Mouse (Mus musculus) limb, embryonic 14.5 days (tissue): ENCODE measurements around the gene Egln3. TPM values are rescaled to one million over a fixed set of nuclear protein-coding genes. Genes with fewer than 3 reads are reported as not detected.

ENCODE experiments used
- ATAC-seq: fragments of 200-750 bp; cut with Nextera tagmentation; 2 replicates; pipeline ENCODE4 v1.8.0; 2017; ENCODE audit warnings: low read depth, moderate number of reproducible peaks, moderate TSS enrichment; ENCODE audit not compliant: low FRiP score
- DNase-seq: peaks from one replicate; pipeline ENCODE4 v3.0.0-alpha.2; 2015; ENCODE audit warnings: low spot score
- H3K27ac ChIP-seq: fragments of 300-500 bp; sonication (generic); replicated peaks from 2 replicates; pipeline ENCODE4 v1.5.1; 2014; ENCODE audit warnings: low read depth, mild to moderate bottlenecking, low read length, moderate library complexity, mixed read lengths
- H3K27me3 ChIP-seq: fragments of 300-500 bp; sonication (generic); 2 replicates; pipeline ENCODE4 v1.6.1; 2014; ENCODE audit warnings: low read length, mixed read lengths; ENCODE audit not compliant: control insufficient read depth, insufficient read depth
- H3K36me3 ChIP-seq: fragments of 300-500 bp; sonication (generic); 2 replicates; pipeline ENCODE4 v1.6.1; 2014; ENCODE audit warnings: mild to moderate bottlenecking, low read length, moderate library complexity, mixed read lengths; ENCODE audit not compliant: control insufficient read depth, insufficient read depth
- H3K4me1 ChIP-seq: fragments of 300-500 bp; sonication (generic); 2 replicates; pipeline ENCODE4 v1.6.1; 2014; ENCODE audit warnings: antibody characterized with exemption, low read length, mixed read lengths; ENCODE audit not compliant: control insufficient read depth, insufficient read depth
- H3K4me2 ChIP-seq: fragments of 300-500 bp; sonication (generic); replicated peaks from 2 replicates; pipeline ENCODE4 v1.6.1; 2014; ENCODE audit warnings: low read depth, mild to moderate bottlenecking, low read length, moderate library complexity; ENCODE audit not compliant: severe bottlenecking
- H3K4me3 ChIP-seq: fragments of 300-500 bp; sonication (generic); replicated peaks from 2 replicates; pipeline ENCODE4 v1.5.1; 2014; ENCODE audit warnings: low read length
- H3K9ac ChIP-seq: fragments of 300-500 bp; sonication (generic); 2 replicates; pipeline ENCODE4 v1.6.1; 2014; ENCODE audit warnings: mild to moderate bottlenecking, low read depth, low read length, moderate library complexity; ENCODE audit not compliant: severe bottlenecking
- H3K9me3 ChIP-seq: fragments of 300-500 bp; sonication (generic); 2 replicates; pipeline ENCODE4 v1.6.1; 2016; ENCODE audit warnings: low read length; ENCODE audit not compliant: control insufficient read depth
- POLR2A ChIP-seq: fragments of 200-500 bp; IDR thresholded peaks from 2 replicates; pipeline ENCODE4 v1.8.0; 2012; ENCODE audit warnings: inconsistent platforms, mild to moderate bottlenecking, moderate library complexity, borderline replicate concordance; ENCODE audit not compliant: insufficient read depth, insufficient read length; ENCODE audit errors: extremely low read depth
- WGBS: fragments of 180-500 bp; shearing (Covaris S2); extraction: QIAGEN DNeasy Blood & Tissue Kit; methylation state at CpG from one replicate; pipeline ENCODE4 v1.1.7; 2014; 5-methylcytosine and 5-hydroxymethylcytosine counted together
- polyA plus RNA-seq, 2 experiments: library from polyadenylated mRNA; depleted of rRNA in 1 of 2; stranded (reverse) in 1 of 2; unstranded in 1 of 2; fragments of >200 nt; fragmentation: Nextera tagmentation in 1 of 2; extraction: Ambion mirVana in 1 of 2; gene quantifications; 2 replicates each; pipeline versions ENCODE4 v1.2.1 to v1.2.3; 2012 to 2014

Egln3 gene
- polyA plus RNA-seq, 2 experiments: 7.1 to 7.7 TPM

DNA sequence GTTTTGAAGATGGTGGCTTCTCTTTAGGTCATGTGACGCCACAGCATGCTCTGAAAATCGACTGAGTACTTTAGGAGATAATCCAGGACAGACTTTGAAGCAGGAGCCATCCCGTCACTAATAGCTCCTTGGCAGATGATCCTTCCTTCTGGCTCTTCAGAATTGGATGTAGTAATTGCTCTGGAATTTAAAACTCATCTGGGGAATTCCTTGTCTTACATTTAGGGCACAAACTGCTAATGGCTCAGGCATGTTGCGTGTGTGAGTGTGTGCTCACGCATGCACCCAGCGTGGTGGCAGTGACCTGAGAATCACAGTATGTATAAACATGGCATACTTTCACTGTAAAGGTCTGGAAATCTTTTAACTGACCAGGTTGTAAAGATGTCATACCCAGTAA lies 38.3 kb upstream of the Egln3 start:
- no peak for TF ChIP-seq POLR2A
- no peak overlapping the region for H3K27ac ChIP-seq
- H3K27me3 ChIP-seq: no peaks in the 10 kb centered on the region
- no peak overlapping the region for H3K4me3 ChIP-seq
- H3K9ac ChIP-seq: no peak overlapping the region
- WGBS: 75% methylated on average over 6 of the region's 6 CpGs
- no peak for ATAC-seq
- H3K36me3 ChIP-seq: no peaks in the 10 kb centered on the region
- DNase-seq: no peak
- no peaks in the 10 kb centered on the region for H3K4me1 ChIP-seq
- H3K9me3 ChIP-seq: no peaks in the 10 kb centered on the region
- no peak overlapping the region for H3K4me2 ChIP-seq

DNA sequence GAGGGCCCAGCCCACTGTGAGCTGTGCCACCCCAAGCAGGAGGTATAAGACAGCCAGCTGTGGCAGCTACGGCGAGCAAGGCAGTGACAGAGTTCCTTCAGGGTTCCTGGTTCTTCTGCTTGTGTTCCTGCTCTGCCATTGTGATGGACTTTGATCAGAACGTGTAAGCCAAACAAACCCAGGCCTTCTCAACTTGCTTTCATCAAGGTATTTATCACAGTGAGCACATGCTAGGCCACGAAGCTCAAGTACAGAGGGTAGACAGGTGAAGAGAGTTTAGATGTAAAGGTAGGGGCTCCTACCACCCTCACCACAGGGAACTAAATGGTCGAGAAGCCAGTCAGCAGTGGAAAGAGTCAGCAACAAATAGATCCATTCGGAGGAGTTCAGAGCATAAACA lies 30.1 kb upstream of the Egln3 start:
- WGBS: 85% methylated on average over 6 of the region's 6 CpGs
- Histone ChIP-seq H3K36me3 (no peaks in the 10 kb centered on the region), H3K4me2 (no peak overlapping the region), H3K9me3 (no peaks in the 10 kb centered on the region), H3K27ac (no peak overlapping the region), H3K27me3 (no peaks in the 10 kb centered on the region), H3K4me1 (no peaks in the 10 kb centered on the region), H3K4me3 (no peak overlapping the region), H3K9ac (no peak overlapping the region)
- no peak for TF ChIP-seq POLR2A
- DNase-seq (no peak), ATAC-seq (no peak)

DNA sequence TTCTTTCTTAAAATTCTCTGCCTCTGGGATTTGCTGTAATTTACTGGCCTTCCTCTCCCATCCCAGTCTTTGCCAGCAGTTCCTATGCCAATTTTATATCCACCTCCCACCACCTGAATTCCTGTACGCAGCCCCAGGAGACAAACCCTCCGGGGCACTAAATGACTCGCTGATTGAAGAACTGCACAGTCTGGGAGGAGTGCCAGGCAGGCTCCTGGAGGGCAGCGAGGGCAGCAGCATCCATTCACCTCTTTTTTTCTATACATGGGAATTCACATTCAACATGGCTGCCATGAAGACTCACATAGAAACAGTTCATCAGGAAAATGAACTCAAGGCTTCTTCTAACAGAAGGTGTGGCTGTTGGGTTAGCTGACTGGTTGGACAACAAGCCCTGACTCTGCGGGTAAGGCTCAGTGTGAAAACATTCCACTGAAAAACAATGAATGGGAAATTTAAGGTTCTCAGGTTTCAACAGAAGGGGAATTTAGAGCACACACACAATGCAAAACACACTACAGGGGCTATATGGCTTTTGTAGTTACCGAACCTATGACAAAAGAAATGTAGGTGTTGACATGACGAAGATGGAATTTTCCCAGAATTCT lies 29.4 kb upstream of the Egln3 start:
- H3K4me2 ChIP-seq: no peak overlapping the region
- H3K27ac ChIP-seq: no peak overlapping the region
- H3K27me3 ChIP-seq: no peaks in the 10 kb centered on the region
- ATAC-seq (no peak), DNase-seq (no peak)
- TF ChIP-seq POLR2A: no peak
- 63% methylated on average over 7 of the region's 7 CpGs for WGBS
- H3K4me1 ChIP-seq: no peaks in the 10 kb centered on the region
- H3K9me3 ChIP-seq: no peaks in the 10 kb centered on the region
- no peaks in the 10 kb centered on the region for H3K36me3 ChIP-seq
- no peak overlapping the region for H3K4me3 ChIP-seq
- no peak overlapping the region for H3K9ac ChIP-seq

DNA sequence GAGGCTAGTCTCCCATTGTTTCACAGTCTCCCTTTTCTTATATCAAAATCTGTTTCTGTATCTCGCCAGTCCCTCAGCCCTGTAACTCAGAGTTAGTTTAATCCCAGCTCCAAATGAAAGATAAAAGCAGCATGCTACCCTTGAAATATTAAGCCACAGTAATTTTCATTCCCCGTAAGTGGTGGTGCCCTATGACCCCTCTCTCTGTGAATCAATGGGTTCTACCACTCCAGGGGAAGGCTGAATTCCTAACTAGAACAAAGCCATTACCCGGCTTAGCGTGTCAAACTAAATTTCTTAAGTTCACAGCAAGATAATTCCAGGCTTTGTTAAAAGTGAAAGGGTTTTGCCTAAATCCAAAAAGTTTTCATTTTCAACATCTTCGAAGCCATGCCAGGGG lies 28.8 kb upstream of the Egln3 start:
- Histone ChIP-seq H3K36me3 (no peaks in the 10 kb centered on the region), H3K27me3 (no peaks in the 10 kb centered on the region), H3K4me2 (no peak overlapping the region), H3K9me3 (no peaks in the 10 kb centered on the region), H3K4me1 (no peaks in the 10 kb centered on the region), H3K4me3 (no peak overlapping the region), H3K9ac (no peak overlapping the region), H3K27ac (no peak overlapping the region)
- TF ChIP-seq POLR2A: no peak
- DNase-seq (no peak), ATAC-seq (no peak)
- WGBS: 70% methylated on average over 5 of the region's 5 CpGs

DNA sequence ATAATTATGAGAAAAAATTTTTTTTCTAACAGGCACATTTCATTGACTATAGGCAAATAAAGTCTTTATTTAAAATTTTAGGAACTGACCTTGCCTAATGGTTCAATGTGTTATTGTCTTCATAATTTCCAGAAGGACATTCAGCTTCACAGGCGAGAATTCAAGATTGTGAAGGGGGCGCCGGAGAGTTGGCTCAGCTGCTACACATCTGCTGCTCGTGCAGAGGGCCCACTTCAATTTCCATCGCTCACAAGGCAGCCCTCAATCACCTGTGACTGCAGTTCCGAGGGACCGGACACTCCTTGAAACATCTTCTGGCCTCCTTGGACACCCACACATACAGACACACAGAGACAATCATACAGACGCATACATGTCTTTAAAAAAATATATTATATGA lies 23.9 kb upstream of the Egln3 start:
- Histone ChIP-seq H3K27ac (no peak overlapping the region), H3K4me1 (no peaks in the 10 kb centered on the region), H3K27me3 (no peaks in the 10 kb centered on the region), H3K9me3 (no peaks in the 10 kb centered on the region), H3K36me3 (no peaks in the 10 kb centered on the region), H3K4me2 (no peak overlapping the region), H3K4me3 (no peak overlapping the region), H3K9ac (no peak overlapping the region)
- DNase-seq (no peak), ATAC-seq (no peak)
- TF ChIP-seq POLR2A: no peak
- 73% methylated on average over 8 of the region's 8 CpGs for WGBS

DNA sequence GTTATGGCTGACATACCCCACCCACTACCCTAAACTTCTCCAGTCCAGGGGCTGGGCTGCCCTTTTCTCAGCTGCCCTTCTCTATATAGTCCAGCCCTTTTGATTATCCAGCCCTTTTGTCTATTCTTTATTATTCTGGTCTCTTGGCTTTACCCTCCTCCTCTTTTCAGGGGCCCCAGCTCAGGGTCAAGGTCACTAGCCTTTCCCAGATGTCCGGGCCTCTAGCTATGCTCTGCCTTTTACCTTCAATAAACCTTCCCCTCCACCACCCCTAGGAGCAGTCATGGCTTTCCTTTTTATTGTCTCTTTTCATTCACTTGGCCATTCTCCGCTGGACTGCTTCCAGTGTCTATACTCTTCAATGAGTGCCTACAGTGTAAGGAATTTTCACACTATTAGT lies 22.7 kb upstream of the Egln3 start:
- Histone ChIP-seq H3K4me2 (no peak overlapping the region), H3K4me1 (no peaks in the 10 kb centered on the region), H3K36me3 (no peaks in the 10 kb centered on the region), H3K9ac (no peak overlapping the region), H3K27me3 (no peaks in the 10 kb centered on the region), H3K9me3 (no peaks in the 10 kb centered on the region), H3K27ac (no peak overlapping the region), H3K4me3 (no peak overlapping the region)
- ATAC-seq: no peak
- 57% methylated on average over 2 of the region's 2 CpGs for WGBS
- TF ChIP-seq POLR2A: no peak
- DNase-seq: no peak
